Mouse (Mus musculus): ENCODE measurements at regions not wholly inside any gene's neighbourhood (a gene's known extent, or its start where the extent isn't known, plus 50 kb on each side); places are given as distances from the start of the nearest gene placed in this dataset. TPM values are rescaled to one million over a fixed set of nuclear protein-coding genes. Genes with fewer than 3 reads are reported as not detected.

DNA sequence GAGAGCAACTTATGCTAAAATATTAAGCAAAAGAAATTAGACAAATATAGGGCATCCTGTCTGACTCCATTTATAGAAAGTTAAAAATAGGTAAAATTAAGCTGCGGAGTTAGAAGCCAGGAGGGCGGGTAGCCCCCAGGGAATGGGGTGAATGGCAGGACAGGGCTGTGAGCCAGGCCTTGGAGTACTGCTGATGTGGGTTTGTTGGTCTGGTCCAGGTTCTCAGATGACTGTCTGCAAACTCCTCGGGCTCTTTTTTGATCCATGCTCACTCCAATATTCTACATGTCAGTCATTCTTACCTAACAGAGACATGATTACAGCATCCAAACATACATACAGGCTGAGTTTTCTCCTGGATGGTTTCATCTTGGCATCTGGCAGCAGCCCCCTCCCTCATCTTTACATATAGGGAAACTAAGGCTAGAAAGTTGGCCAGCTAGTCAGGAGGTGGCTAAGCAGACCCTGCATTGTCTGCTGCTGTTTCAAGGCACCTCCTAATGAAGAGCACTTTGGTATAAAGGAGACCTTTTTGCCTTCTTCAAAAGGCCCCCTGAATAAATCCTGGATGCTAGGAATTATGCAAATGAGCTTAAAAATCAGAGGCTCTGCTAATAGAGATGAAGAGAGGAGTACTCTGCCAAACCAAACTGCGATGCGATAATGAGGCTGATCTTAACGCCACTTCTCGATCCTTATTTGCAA is 354.4 kb downstream of the Xylt1 start:
- DNase-seq (ENCODE audit: low spot score): no peak

- peak; percentile 3 for DNase-seq (ENCODE audit: low spot score)
Measured at GRCm38 (mm10) chr7:117729067-117729466, 348.3 kb downstream of the Xylt1 start.

Small RNA genes lying in the stretch of these regions (microRNA-seq; reads per million reads assigned to microRNA genes)
- not detected for gene Gm24063 (ENCODE audit: borderline number of aligned reads)
